Mouse (Mus musculus) kidney, adult 2 months (tissue): ENCODE measurements at regions not wholly inside any gene's neighbourhood (a gene's known extent, or its start where the extent isn't known, plus 50 kb on each side); places are given as distances from the start of the nearest gene placed in this dataset.

Experiments
- CTCF ChIP-seq: fragments of 200-500 bp; conservative IDR thresholded peaks from 2 replicates; pipeline ENCODE4 v1.5.1; 2011; ENCODE audit warnings: low read depth, mild to moderate bottlenecking, control low read depth, low read length, moderate library complexity, mixed read lengths; ENCODE audit not compliant: insufficient read depth, insufficient read length
- POLR2A ChIP-seq: fragments of 200-500 bp; IDR thresholded peaks from one replicate; pipeline ENCODE4 v1.6.1; 2011; ENCODE audit warnings: low read depth, low read length, control low read depth

GRCm38 (mm10) chr12:92619120-92619519, 770.2 kb upstream of the Sel1l start:
- TF ChIP-seq POLR2A = no peak
- TF ChIP-seq CTCF = no peak
